Mouse (Mus musculus) olfactory bulb, adult 2 months (tissue): ENCODE data around the gene Dnajc2.

ENCODE experiments used
- CTCF ChIP-seq: fragments of 200-500 bp; IDR thresholded peaks from 2 replicates; pipeline ENCODE4 v1.5.1; 2012; ENCODE audit warnings: low read depth, mild to moderate bottlenecking, low read length, moderate library complexity; ENCODE audit not compliant: insufficient read depth
- POLR2A ChIP-seq: fragments of 200-500 bp; IDR thresholded peaks from 2 replicates; pipeline ENCODE4 v1.6.1; 2012; ENCODE audit warnings: mild to moderate bottlenecking, low read depth, low read length, moderate library complexity; ENCODE audit not compliant: insufficient read depth

- no peak for TF ChIP-seq CTCF
- TF ChIP-seq POLR2A = no peak
Observed at GRCm38 (mm10) chr5:21719209-21719608, 65.8 kb downstream of the Dnajc2 start.
